Mouse (Mus musculus) liver, postnatal 0 days (tissue): ENCODE measurements at regions not wholly inside any gene's neighbourhood (a gene's known extent, or its start where the extent isn't known, plus 50 kb on each side); places are given as distances from the start of the nearest gene placed in this dataset.
"Not testable (repeated sequence)": the region's sequence is repeated elsewhere in the genome, so short reads cannot be mapped to it uniquely, and the experiment has no call there.

Experiments
- ATAC-seq: fragments of 200-750 bp; cut with Nextera tagmentation; 2 replicates; pipeline ENCODE4 v1.8.0; 2017; ENCODE audit warnings: mild to moderate bottlenecking, moderate library complexity
- DNase-seq: peaks from one replicate; pipeline ENCODE4 v3.0.0-alpha.2; 2016
- H3K27ac ChIP-seq: fragments of 300-500 bp; sonication (generic); 2 replicates; pipeline ENCODE4 v1.5.1; 2014; ENCODE audit warnings: antibody characterized with exemption, moderate library complexity, mild to moderate bottlenecking, low read depth
- H3K27me3 ChIP-seq: fragments of 300-500 bp; sonication (generic); 2 replicates; pipeline ENCODE4 v1.6.1; 2014; ENCODE audit warnings: low read length, control low read depth, mixed read lengths; ENCODE audit not compliant: insufficient read depth
- H3K36me3 ChIP-seq: fragments of 300-500 bp; sonication (generic); replicated peaks from 2 replicates; pipeline ENCODE4 v1.6.1; 2014; ENCODE audit warnings: mild to moderate bottlenecking, control low read depth, low read length, moderate library complexity, mixed read lengths; ENCODE audit not compliant: insufficient read depth
- H3K4me1 ChIP-seq: fragments of 300-500 bp; sonication (generic); 2 replicates; pipeline ENCODE4 v1.6.1; 2014; ENCODE audit warnings: antibody characterized with exemption, mild to moderate bottlenecking, control low read depth; ENCODE audit not compliant: insufficient read depth
- H3K4me2 ChIP-seq: fragments of 300-500 bp; sonication (generic); 2 replicates; pipeline ENCODE4 v1.6.1; 2014; ENCODE audit warnings: low read depth, mild to moderate bottlenecking, low read length, moderate library complexity, mixed read lengths
- H3K4me3 ChIP-seq: fragments of 300-500 bp; sonication (generic); 2 replicates; pipeline ENCODE4 v1.5.1; 2014; ENCODE audit warnings: low read depth, low read length
- H3K9ac ChIP-seq: fragments of 300-500 bp; sonication (generic); replicated peaks from 2 replicates; pipeline ENCODE4 v1.6.1; 2014; ENCODE audit warnings: mild to moderate bottlenecking, moderate library complexity
- H3K9me3 ChIP-seq: fragments of 300-500 bp; sonication (generic); 2 replicates; pipeline ENCODE4 v1.6.1; 2016; ENCODE audit warnings: mild to moderate bottlenecking, control low read depth, low read length, mixed read lengths
- CTCF ChIP-seq: sonication (generic); IDR thresholded peaks from 2 replicates; pipeline ENCODE4 v1.5.1; 2016; ENCODE audit warnings: antibody characterized with exemption, low read depth
- EP300 ChIP-seq: IDR thresholded peaks from 2 replicates; pipeline ENCODE4 v1.6.1; 2016; ENCODE audit warnings: antibody characterized with exemption, low read depth, mild to moderate bottlenecking
- WGBS: fragments of 180-500 bp; shearing (Covaris S2); extraction: QIAGEN DNeasy Blood & Tissue Kit; methylation state at CpG from one replicate; pipeline ENCODE4 v1.1.7; 2014; ENCODE audit not compliant: insufficient replicate concordance; 5-methylcytosine and 5-hydroxymethylcytosine counted together

DNA sequence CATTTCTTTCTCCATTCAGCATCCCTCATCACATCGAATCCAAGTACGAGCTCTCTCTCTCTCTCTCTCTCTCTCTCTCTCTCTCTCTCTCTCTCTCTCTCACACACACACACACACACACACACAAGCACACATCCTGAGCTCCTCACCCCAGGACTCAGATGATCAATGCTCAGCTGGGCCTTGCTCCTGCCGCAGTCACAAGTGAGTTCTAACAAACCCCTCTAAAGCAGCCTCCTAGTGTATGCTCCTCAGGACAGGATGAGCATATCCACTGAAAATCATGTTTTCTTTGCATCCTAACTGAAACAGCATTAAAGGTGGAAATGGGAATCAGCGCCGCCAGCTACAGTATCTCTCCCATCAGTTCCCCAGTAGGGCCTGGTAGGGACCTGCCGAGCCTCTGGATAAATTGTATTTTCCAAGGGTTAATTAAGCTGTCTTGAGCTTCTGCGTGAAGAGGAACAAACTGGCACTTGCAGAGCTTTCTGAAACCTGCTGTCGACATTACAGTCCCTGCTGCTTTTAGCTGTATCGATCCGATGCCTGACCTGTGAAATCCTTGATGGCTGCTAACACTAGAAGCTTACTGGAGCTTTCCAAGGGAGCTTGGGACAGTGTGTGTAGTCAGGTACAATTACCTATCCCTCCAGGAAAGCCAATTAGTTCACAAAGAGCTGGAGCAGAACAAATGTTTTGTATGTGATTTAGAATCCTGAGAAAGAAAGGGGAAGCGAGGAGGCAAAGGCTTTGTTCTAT is 131.3 kb upstream of the Vrk2 start:
- H3K4me2 ChIP-seq: no peak overlapping the region
- H3K4me3 ChIP-seq: no peak overlapping the region
- no peaks in the 10 kb centered on the region for H3K36me3 ChIP-seq
- H3K27ac ChIP-seq: no peak overlapping the region
- no peaks in the 10 kb centered on the region for H3K4me1 ChIP-seq
- DNase-seq: no peak
- H3K27me3 ChIP-seq: no peaks in the 10 kb centered on the region
- H3K9ac ChIP-seq: no peak overlapping the region
- WGBS: 76% methylated on average over 11 of the region's 11 CpGs
- no peak for ATAC-seq
- no peaks in the 10 kb centered on the region for H3K9me3 ChIP-seq
- TF ChIP-seq EP300 (no peak), CTCF (no peak)

DNA sequence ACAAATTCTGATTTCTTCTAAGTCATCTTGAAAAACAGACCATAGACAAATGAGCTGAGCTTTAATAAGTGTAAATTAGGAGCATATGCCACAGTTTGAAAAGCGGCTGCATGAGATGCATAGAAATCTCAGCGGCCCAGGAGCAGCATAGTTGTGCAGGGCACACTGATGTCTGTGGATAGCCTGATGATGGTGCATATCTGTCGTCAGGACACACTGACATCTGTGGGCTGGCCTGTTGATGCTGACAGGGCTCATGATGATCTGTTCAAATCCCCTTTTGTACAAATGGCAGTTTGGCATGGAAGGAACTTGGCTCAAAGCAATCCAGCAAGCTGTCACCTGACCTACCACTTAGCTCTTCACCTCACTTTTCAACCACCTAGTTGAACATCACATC is 128.5 kb upstream of the Vrk2 start:
- Histone ChIP-seq H3K4me2 (no peak overlapping the region), H3K4me3 (no peak overlapping the region), H3K36me3 (no peaks in the 10 kb centered on the region), H3K27ac (no peak overlapping the region), H3K9ac (no peak overlapping the region), H3K4me1 (no peaks in the 10 kb centered on the region), H3K27me3 (no peaks in the 10 kb centered on the region), H3K9me3 (no peaks in the 10 kb centered on the region)
- WGBS: 77% methylated on average over 3 of the region's 3 CpGs
- DNase-seq: no peak
- TF ChIP-seq CTCF: no peak
- no peak for TF ChIP-seq EP300
- no peak for ATAC-seq

DNA sequence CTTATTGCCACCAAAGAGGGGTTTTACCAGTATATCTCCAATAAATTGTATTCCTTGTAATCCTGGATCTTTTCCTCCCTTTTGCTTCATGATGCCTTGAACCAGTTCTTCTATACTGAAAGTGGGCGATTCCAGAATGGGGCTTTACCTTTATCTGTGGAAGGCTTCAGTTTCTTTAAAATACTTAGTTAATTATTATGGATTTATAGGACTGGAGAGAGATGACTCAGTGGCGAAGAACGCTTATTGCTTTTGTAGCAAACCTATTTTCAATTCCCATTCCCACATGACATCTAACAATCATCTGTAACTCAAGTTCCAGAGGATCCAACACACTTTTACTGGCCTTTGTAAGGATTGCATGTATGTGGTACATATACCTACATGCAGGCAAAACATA is 127.4 kb upstream of the Vrk2 start:
- no peak for TF ChIP-seq CTCF
- no peak for TF ChIP-seq EP300
- no peak overlapping the region for H3K9ac ChIP-seq
- H3K27me3 ChIP-seq: no peaks in the 10 kb centered on the region
- no peak overlapping the region for H3K4me2 ChIP-seq
- H3K9me3 ChIP-seq: no peaks in the 10 kb centered on the region
- no peaks in the 10 kb centered on the region for H3K4me1 ChIP-seq
- ATAC-seq (no peak), DNase-seq (no peak)
- no peaks in the 10 kb centered on the region for H3K36me3 ChIP-seq
- no peak overlapping the region for H3K27ac ChIP-seq
- WGBS: 79% methylated on average over 3 of the region's 3 CpGs
- H3K4me3 ChIP-seq: no peak overlapping the region

DNA sequence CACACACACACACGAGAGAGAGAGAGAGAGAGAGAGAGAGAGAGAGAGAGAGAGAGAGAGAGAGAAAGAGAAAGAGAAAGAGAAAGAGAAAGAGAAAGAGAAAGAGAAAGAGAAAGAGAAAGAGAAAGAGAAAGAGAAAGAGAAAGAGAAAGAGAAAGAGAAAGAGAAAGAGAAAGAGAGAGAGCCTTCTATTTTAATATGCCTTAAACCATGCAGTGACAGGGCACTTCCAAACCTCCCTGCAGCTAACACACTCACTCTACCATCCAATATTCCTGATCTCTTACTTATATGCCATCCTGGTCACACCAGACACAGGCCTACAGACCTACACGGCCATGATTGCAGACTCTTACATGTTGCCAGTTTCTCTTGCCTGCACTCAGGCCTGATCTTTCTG is 117.4 kb upstream of the Vrk2 start:
- H3K27ac ChIP-seq, ATAC-seq, H3K4me3 ChIP-seq, H3K4me1 ChIP-seq, H3K36me3 ChIP-seq, H3K9ac ChIP-seq, H3K4me2 ChIP-seq, DNase-seq, H3K9me3 ChIP-seq, H3K27me3 ChIP-seq: not testable (repeated sequence)
- 70% methylated on average over 2 of the region's 2 CpGs for WGBS

DNA sequence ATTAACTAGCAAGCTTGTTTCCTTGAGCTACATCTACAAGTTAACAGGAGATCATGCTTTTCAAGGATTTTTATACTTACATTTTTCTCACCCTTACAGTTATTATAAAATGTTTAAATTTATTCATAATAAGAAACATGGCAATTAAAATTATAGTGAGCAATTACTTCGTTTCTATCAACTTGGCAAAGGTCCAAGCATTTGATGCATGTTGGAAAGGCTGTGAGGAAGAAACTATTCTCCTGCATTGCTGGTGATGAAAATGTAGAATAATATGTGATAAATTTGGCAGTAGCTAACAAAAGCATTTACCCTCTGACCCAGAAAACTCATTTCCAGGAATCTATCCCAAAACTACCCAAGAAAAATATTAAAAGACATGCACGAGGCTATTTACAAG is 114.8 kb upstream of the Vrk2 start:
- Histone ChIP-seq H3K27ac (no peak overlapping the region), H3K4me3 (no peak overlapping the region), H3K9ac (no peak overlapping the region), H3K9me3 (no peaks in the 10 kb centered on the region), H3K4me1 (no peaks in the 10 kb centered on the region), H3K27me3 (no peaks in the 10 kb centered on the region), H3K36me3 (no peaks in the 10 kb centered on the region), H3K4me2 (no peak overlapping the region)
- DNase-seq (no peak), ATAC-seq (no peak)
- TF ChIP-seq CTCF: no peak
- TF ChIP-seq EP300: no peak
- 61% methylated on average over 2 of the region's 2 CpGs for WGBS

DNA sequence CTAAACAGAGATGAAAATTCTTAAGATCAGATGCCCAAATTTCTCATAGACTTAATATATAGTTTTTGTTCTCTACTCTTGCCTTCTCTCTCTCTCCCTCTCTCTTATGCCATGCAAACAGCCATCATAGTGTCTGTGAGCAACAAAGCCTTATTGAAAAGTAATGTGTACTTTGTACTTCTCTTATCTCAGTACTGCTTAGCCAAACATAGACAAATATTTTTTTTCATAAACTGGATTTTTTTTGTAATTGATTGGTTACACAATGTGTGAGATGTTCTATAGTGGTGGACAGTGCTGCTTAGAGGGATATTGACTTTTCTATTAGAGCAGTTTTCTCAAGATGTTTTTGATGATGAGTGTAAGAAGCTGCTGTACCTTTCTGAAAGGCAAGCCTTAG is 90.1 kb upstream of the Vrk2 start:
- H3K36me3 ChIP-seq: no peaks in the 10 kb centered on the region
- H3K9ac ChIP-seq: no peak overlapping the region
- DNase-seq (no peak), ATAC-seq (no peak)
- no peak for TF ChIP-seq EP300
- no peak for TF ChIP-seq CTCF
- H3K9me3 ChIP-seq: no peaks in the 10 kb centered on the region
- no peak overlapping the region for H3K4me3 ChIP-seq
- H3K27me3 ChIP-seq: no peaks in the 10 kb centered on the region
- H3K4me2 ChIP-seq: no peak overlapping the region
- no peak overlapping the region for H3K27ac ChIP-seq
- H3K4me1 ChIP-seq: no peaks in the 10 kb centered on the region

DNA sequence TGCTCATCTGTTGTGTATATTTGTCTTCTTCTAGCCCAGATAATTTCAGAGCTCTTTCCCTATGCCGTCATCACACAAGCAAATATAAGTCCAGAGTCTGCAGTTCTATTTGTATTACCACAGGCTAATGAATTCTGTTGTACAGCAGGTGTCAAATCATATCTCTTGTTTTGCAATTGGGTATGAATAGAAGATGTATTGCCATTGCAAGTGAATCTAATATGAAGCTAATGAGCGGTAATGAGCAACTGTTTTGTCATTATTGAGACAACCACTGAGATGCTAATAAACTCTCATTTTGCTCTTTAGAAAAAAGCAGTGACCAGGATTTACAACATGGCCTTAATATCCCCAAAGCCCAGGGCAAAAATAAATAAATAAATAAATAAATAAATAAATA is 73.5 kb upstream of the Vrk2 start:
- TF ChIP-seq CTCF: no peak
- Histone ChIP-seq H3K27ac (no peak overlapping the region), H3K9ac (no peak overlapping the region), H3K4me1 (no peaks in the 10 kb centered on the region), H3K4me2 (no peak overlapping the region), H3K36me3 (no peaks in the 10 kb centered on the region), H3K9me3 (no peaks in the 10 kb centered on the region), H3K27me3 (no peaks in the 10 kb centered on the region), H3K4me3 (no peak overlapping the region)
- WGBS: 81% methylated on average over 2 of the region's 2 CpGs
- ATAC-seq (no peak), DNase-seq (no peak)
